Mouse (Mus musculus) myocyte (in vitro differentiated cells): ENCODE measurements around the gene Dcakd.

Experiments
- MAX ChIP-seq: IDR thresholded peaks from one replicate; pipeline ENCODE4 v1.6.1; 2011; ENCODE audit warnings: low read depth, mild to moderate bottlenecking, control low read depth
- REST ChIP-seq: IDR thresholded peaks from one replicate; pipeline ENCODE4 v1.6.1; 2011; ENCODE audit warnings: mild to moderate bottlenecking, control low read depth, moderate library complexity; ENCODE audit not compliant: insufficient read depth, insufficient read length
- TCF12 ChIP-seq: IDR thresholded peaks from one replicate; pipeline ENCODE4 v1.6.1; 2011; ENCODE audit warnings: mild to moderate bottlenecking, control low read depth; ENCODE audit not compliant: poor library complexity, insufficient read depth, severe bottlenecking
- USF1 ChIP-seq: IDR thresholded peaks from one replicate; pipeline ENCODE4 v1.6.1; 2011; ENCODE audit warnings: low read depth, mild to moderate bottlenecking, control low read depth, moderate library complexity

GRCm38 (mm10) chr11:103006286-103007000 is 21.7 kb downstream of the Dcakd start:
- no peak for TF ChIP-seq TCF12
- no peak for TF ChIP-seq MAX
- TF ChIP-seq USF1, result no peak
- TF ChIP-seq REST, result no peak
